Mouse (Mus musculus) G1E (cell line): ENCODE results near the gene Ccna1.

Source experiments
- CTCF ChIP-seq: IDR thresholded peaks from 2 replicates; pipeline ENCODE4 v1.5.1; 2012; ENCODE audit warnings: low read depth, low read length, inconsistent platforms, mixed read lengths
- TAL1 ChIP-seq: conservative IDR thresholded peaks from 2 replicates; pipeline ENCODE4 v1.6.1; 2012; ENCODE audit warnings: low read depth, low read length, inconsistent platforms, mixed read lengths

DNA sequence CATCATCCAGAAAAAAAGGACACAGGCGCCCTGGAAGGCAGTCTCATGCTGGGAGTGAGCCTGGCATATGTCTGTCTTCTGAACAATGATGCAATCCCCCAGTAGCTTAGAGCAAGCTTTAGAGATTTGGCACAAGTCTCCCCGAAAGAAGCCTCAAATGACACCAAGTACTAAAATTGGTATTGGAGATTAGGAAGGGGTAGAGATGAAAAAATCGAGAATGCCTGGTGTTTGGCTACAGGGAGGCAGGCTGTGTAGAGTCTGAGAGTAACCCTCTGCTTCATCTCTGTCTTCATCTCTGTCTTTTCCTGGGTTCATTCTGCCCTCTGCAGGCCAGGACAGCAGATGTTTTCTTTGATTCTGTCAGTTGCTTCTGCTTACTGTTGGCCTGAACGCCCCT is 32.1 kb upstream of the Ccna1 start:
- TF ChIP-seq CTCF (no peak), TAL1 (no peak)
